Mouse (Mus musculus) hindbrain, embryonic 11.5 days (tissue): ENCODE results near the gene Diablo. TPM values are rescaled to one million over a fixed set of nuclear protein-coding genes. Genes with fewer than 3 reads are reported as not detected.
A peak's percentile ranks its signal among the peaks of the same experiment; 100 is the strongest.

Source experiments
- ATAC-seq: fragments of 200-750 bp; cut with Nextera tagmentation; 2 replicates; pipeline ENCODE4 v1.8.0; 2017; ENCODE audit warnings: mild to moderate bottlenecking, moderate TSS enrichment, moderate library complexity; ENCODE audit not compliant: low FRiP score
- DNase-seq: peaks from one replicate; pipeline ENCODE4 v3.0.0-alpha.2; 2015; ENCODE audit warnings: low spot score
- H3K27ac ChIP-seq: fragments of 300-500 bp; sonication (generic); 2 replicates; pipeline ENCODE4 v1.5.1; 2014; ENCODE audit warnings: mild to moderate bottlenecking, low read depth, low read length
- H3K27me3 ChIP-seq: fragments of 300-500 bp; sonication (generic); 2 replicates; pipeline ENCODE4 v1.6.1; 2014; ENCODE audit warnings: mild to moderate bottlenecking, low read length, moderate library complexity, mixed read lengths; ENCODE audit not compliant: control insufficient read depth, insufficient read depth
- H3K36me3 ChIP-seq: fragments of 300-500 bp; sonication (generic); 2 replicates; pipeline ENCODE4 v1.6.1; 2014; ENCODE audit warnings: mild to moderate bottlenecking, low read length, moderate library complexity, mixed read lengths; ENCODE audit not compliant: control insufficient read depth, insufficient read depth
- H3K4me1 ChIP-seq: fragments of 300-500 bp; sonication (generic); replicated peaks from 2 replicates; pipeline ENCODE4 v1.6.1; 2014; ENCODE audit warnings: low read length, mixed read lengths; ENCODE audit not compliant: control insufficient read depth, insufficient read depth
- H3K4me2 ChIP-seq: fragments of 300-500 bp; sonication (generic); replicated peaks from 2 replicates; pipeline ENCODE4 v1.6.1; 2014; ENCODE audit warnings: mild to moderate bottlenecking, low read depth, low read length
- H3K4me3 ChIP-seq: fragments of 300-500 bp; sonication (generic); 2 replicates; pipeline ENCODE4 v1.5.1; 2014; ENCODE audit warnings: low read depth, low read length
- H3K9ac ChIP-seq: fragments of 300-500 bp; sonication (generic); 2 replicates; pipeline ENCODE4 v1.6.1; 2014; ENCODE audit warnings: low read depth, low read length
- H3K9me3 ChIP-seq: fragments of 300-500 bp; sonication (generic); 2 replicates; pipeline ENCODE4 v1.6.1; 2016; ENCODE audit warnings: low read length; ENCODE audit not compliant: control insufficient read depth
- WGBS: fragments of 180-500 bp; shearing (Covaris S2); extraction: QIAGEN DNeasy Blood & Tissue Kit; methylation state at CpG from one replicate; pipeline ENCODE4 v1.1.7; 2014; 5-methylcytosine and 5-hydroxymethylcytosine counted together
- polyA plus RNA-seq: library from polyadenylated mRNA; unstranded; fragments of >200 nt; fragmentation: Nextera tagmentation; extraction: Ambion mirVana; gene quantifications from 2 replicates; pipeline ENCODE4 v1.2.1, GENCODE M21; 2014

Gene Diablo
- 145 and 146 TPM in 2 replicates for polyA plus RNA-seq

- Histone ChIP-seq H3K36me3 (no peaks in the 10 kb centered on the region), H3K27me3 (no peaks in the 10 kb centered on the region), H3K4me3 (peak within 1 kb of the TSS; percentile 93), H3K9me3 (no peaks in the 10 kb centered on the region), H3K4me1 (peaks cover 5% of the 10 kb centered on the region; the same call in 1 of the 2 replicates), H3K9ac (peak within 1 kb of the TSS; percentile 83), H3K27ac (peak within 1 kb of the TSS; percentile 54), H3K4me2 (peak within 1 kb of the TSS; percentile 95)
- under 1% methylated on average over 78 of the region's 82 CpGs for WGBS
- ATAC-seq (peak; percentile 99), DNase-seq (peak; percentile 100)
Measured at GRCm38 (mm10) chr5:123523692-123524392, at the start of gene Diablo. Diablo (minus strand) TSS chr5:123524176.

- no peaks in the 10 kb centered on the region for H3K27me3 ChIP-seq
- H3K9ac ChIP-seq = no peak overlapping the region
- ATAC-seq (peak; percentile 35; the same call in 1 of the 2 replicates), DNase-seq (peak; percentile 15)
- H3K4me2 ChIP-seq = 0 out of 2 replicates have a peak overlapping the region, but pooled peaks have one; percentile 0
- WGBS = 62% methylated on average over 8 of the region's 8 CpGs
- no peaks in the 10 kb centered on the region for H3K9me3 ChIP-seq
- H3K4me1 ChIP-seq = no peaks in the 10 kb centered on the region
- no peak overlapping the region for H3K27ac ChIP-seq
- peak overlapping the region; percentile 96; the same call in 1 of the 2 replicates for H3K4me3 ChIP-seq
- H3K36me3 ChIP-seq = no peaks in the 10 kb centered on the region
Measured at GRCm38 (mm10) chr5:123573362-123573761, 49.4 kb upstream of the Diablo start.

- peak; percentile 90 for ATAC-seq
- Histone ChIP-seq H3K4me2 (peak within 1 kb of the TSS; percentile 69), H3K9ac (peak within 1 kb of the TSS; percentile 86), H3K4me1 (no peaks in the 10 kb centered on the region), H3K27ac (0 out of 2 replicates have a peak within 1 kb of the TSS, but pooled peaks have one; percentile 11), H3K9me3 (no peaks in the 10 kb centered on the region), H3K36me3 (no peaks in the 10 kb centered on the region), H3K27me3 (no peaks in the 10 kb centered on the region), H3K4me3 (peak within 1 kb of the TSS; percentile 96)
- peak; percentile 99 for DNase-seq
- WGBS = under 1% methylated on average over 54 of the region's 54 CpGs
Measured at GRCm38 (mm10) chr5:123572357-123573186, 48.6 kb upstream of the Diablo start, which contains the start of gene Vps33a. Vps33a (minus strand) TSS chr5:123573038.

- Histone ChIP-seq H3K4me3 (no peak overlapping the region), H3K36me3 (0 out of 2 replicates have a peak, but pooled peaks cover 2% of the 10 kb centered on the region), H3K9ac (no peak overlapping the region), H3K9me3 (no peaks in the 10 kb centered on the region), H3K4me1 (no peaks in the 10 kb centered on the region), H3K4me2 (no peak overlapping the region), H3K27me3 (no peaks in the 10 kb centered on the region), H3K27ac (no peak overlapping the region)
- no peak for ATAC-seq
- WGBS = 93% methylated on average over 11 of the region's 11 CpGs
- DNase-seq = no peak
Measured at GRCm38 (mm10) chr5:123561128-123561527, 37.2 kb upstream of the Diablo start.

- H3K27ac ChIP-seq = no peak overlapping the region
- H3K4me2 ChIP-seq = no peak overlapping the region
- no peak overlapping the region for H3K9ac ChIP-seq
- H3K4me3 ChIP-seq = no peak overlapping the region
- no peaks in the 10 kb centered on the region for H3K9me3 ChIP-seq
- H3K36me3 ChIP-seq = 0 out of 2 replicates have a peak, but pooled peaks cover 2% of the 10 kb centered on the region
- no peaks in the 10 kb centered on the region for H3K27me3 ChIP-seq
- 93% methylated on average over 8 of the region's 8 CpGs for WGBS
- H3K4me1 ChIP-seq = no peaks in the 10 kb centered on the region
- ATAC-seq (no peak), DNase-seq (no peak)
Measured at GRCm38 (mm10) chr5:123559588-123559987, 35.6 kb upstream of the Diablo start.

- H3K27me3 ChIP-seq = no peaks in the 10 kb centered on the region
- DNase-seq (no peak), ATAC-seq (no peak)
- H3K9me3 ChIP-seq = no peaks in the 10 kb centered on the region
- H3K4me1 ChIP-seq = no peaks in the 10 kb centered on the region
- no peak overlapping the region for H3K9ac ChIP-seq
- H3K27ac ChIP-seq = no peak overlapping the region
- no peaks in the 10 kb centered on the region for H3K36me3 ChIP-seq
- no peak overlapping the region for H3K4me3 ChIP-seq
- H3K4me2 ChIP-seq = no peak overlapping the region
- 70% methylated on average over 2 of the region's 2 CpGs for WGBS
Measured at GRCm38 (mm10) chr5:123556451-123556850, 32.5 kb upstream of the Diablo start.

- no peaks in the 10 kb centered on the region for H3K36me3 ChIP-seq
- H3K4me1 ChIP-seq = no peaks in the 10 kb centered on the region
- no peak overlapping the region for H3K27ac ChIP-seq
- ATAC-seq (no peak), DNase-seq (no peak)
- no peak overlapping the region for H3K4me3 ChIP-seq
- no peaks in the 10 kb centered on the region for H3K9me3 ChIP-seq
- no peak overlapping the region for H3K4me2 ChIP-seq
- no peaks in the 10 kb centered on the region for H3K27me3 ChIP-seq
- 86% methylated on average over 7 of the region's 7 CpGs for WGBS
- no peak overlapping the region for H3K9ac ChIP-seq
Measured at GRCm38 (mm10) chr5:123555693-123556092, 31.7 kb upstream of the Diablo start.

GRCm38 (mm10) chr5:123533801-123534200, 9.8 kb upstream of the Diablo start:
- Histone ChIP-seq H3K36me3 (peaks cover 5% of the 10 kb centered on the region; the same call in 1 of the 2 replicates), H3K27me3 (no peaks in the 10 kb centered on the region), H3K9ac (no peak overlapping the region), H3K9me3 (no peaks in the 10 kb centered on the region), H3K4me3 (no peak overlapping the region), H3K4me2 (no peak overlapping the region), H3K4me1 (no peaks in the 10 kb centered on the region), H3K27ac (no peak overlapping the region)
- no peak for ATAC-seq
- WGBS = 93% methylated on average over 10 of the region's 10 CpGs
- no peak for DNase-seq
